Mouse (Mus musculus): ENCODE measurements around the gene Ankrd13d. TPM values are rescaled to one million over a fixed set of nuclear protein-coding genes. Genes with fewer than 3 reads are reported as not detected.

The Ankrd13d gene
- polyA plus RNA-seq (2015; fragmentation: Nextera tagmentation; extraction: Ambion mirVana), result 2.0 and 2.6 TPM in 2 replicates

DNA sequence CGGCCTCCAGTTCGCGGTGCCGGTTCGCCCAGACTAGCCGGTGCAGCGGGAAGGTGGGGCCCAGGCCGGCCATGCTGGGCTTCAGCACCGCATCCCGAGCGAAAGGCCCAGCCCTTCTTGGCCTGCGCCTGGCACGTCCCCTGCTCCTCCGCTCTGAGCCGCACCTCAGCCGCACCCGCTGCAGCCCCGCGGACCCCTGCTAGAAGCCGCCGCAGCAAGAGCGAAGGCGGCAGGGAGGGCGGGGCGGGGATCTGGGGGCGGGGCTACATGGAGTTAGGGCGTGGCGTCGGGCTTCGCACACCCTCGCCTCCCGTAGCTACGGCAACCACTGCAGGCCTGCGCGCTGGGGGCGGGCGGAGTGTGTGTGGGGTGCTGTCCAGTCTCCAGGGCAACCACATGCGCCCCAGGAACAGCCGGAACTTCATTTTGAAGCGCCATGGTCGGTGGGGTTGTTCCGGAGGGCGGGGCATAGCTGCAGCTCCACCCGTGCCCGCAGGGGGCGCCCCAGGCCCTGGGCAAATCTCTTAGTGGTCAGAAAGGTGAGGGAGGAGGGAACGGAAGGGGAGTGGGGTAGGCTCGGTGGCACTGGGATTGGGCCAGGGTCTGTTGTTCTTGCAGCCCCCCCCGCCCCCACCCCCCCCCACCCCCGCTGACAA, at the start of gene Ankrd13d:
Gene Ankrd13d, minus strand, starts transcription at position 240 of the 656 bp plus-strand sequence.
- no peak for TF ChIP-seq EP300 (IDR thresholded peaks at IDR 0.05)
- peak; percentile 85 for TF ChIP-seq CTCF (IDR thresholded peaks at IDR 0.05)
- Histone ChIP-seq H3K27me3 (replicated peaks; ENCODE audit: insufficient read depth, low read length) (no peaks in the 10 kb centered on the region), H3K4me3 (ENCODE audit: low read depth, low read length) (peak within 1 kb of the TSS; percentile 59), H3K9ac (replicated peaks; ENCODE audit: low read depth) (no peak within 1 kb of the TSS), H3K9me3 (ENCODE audit: low read length) (no peaks in the 10 kb centered on the region), H3K4me2 (replicated peaks; ENCODE audit: low read depth, low read length) (peak within 1 kb of the TSS; percentile 91), H3K36me3 (ENCODE audit: insufficient read depth, low read length) (peaks cover 14% of the 10 kb centered on the region; the same call in 1 of the 2 replicates), H3K4me1 (ENCODE audit: insufficient read depth, low read depth, low read length) (no peaks in the 10 kb centered on the region), H3K27ac (ENCODE audit: low read length) (no peak within 1 kb of the TSS)
- 2% methylated on average over 46 of the region's 50 CpGs for WGBS
- ATAC-seq (peak; percentile 97), DNase-seq (ENCODE audit: low spot score) (peak; percentile 94)

DNA sequence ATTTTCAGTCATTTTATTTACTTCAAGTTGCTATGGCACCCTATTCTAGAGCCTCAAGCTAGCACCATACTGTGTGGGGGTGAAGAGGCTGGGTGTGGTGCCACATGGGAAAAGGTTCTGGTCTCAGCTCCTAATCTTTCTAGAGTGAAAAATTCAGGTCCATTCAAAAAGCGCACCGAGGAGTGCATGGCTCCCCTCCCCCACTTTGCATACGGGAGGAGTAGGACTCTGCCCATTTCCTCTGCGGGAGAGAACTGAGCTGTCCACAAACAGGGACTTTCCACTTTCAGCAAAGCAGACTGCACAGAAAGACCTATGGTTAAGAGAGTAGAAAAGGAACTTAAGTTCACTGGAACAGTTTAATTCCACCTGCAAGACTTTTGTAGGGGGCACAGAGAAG, 49.7 kb upstream of the Ankrd13d start:
- Histone ChIP-seq H3K4me3 (ENCODE audit: low read depth, low read length) (peak overlapping the region; percentile 32), H3K9me3 (ENCODE audit: low read length) (no peaks in the 10 kb centered on the region), H3K9ac (replicated peaks; ENCODE audit: low read depth) (peak overlapping the region; percentile 35; the same call in 1 of the 2 replicates), H3K4me1 (ENCODE audit: insufficient read depth, low read depth, low read length) (peaks cover 12% of the 10 kb centered on the region; the same call in 1 of the 2 replicates), H3K4me2 (replicated peaks; ENCODE audit: low read depth, low read length) (peak overlapping the region; percentile 56), H3K27ac (ENCODE audit: low read length) (peak overlapping the region; percentile 88), H3K27me3 (replicated peaks; ENCODE audit: insufficient read depth, low read length) (no peaks in the 10 kb centered on the region), H3K36me3 (ENCODE audit: insufficient read depth, low read length) (peaks cover 21% of the 10 kb centered on the region)
- ATAC-seq, result no peak
- no peak for TF ChIP-seq CTCF (IDR thresholded peaks at IDR 0.05)
- TF ChIP-seq EP300 (IDR thresholded peaks at IDR 0.05), result no peak
- WGBS, result 0% methylated on average over 4 of the region's 4 CpGs
- peak; percentile 43 for DNase-seq (ENCODE audit: low spot score)

DNA sequence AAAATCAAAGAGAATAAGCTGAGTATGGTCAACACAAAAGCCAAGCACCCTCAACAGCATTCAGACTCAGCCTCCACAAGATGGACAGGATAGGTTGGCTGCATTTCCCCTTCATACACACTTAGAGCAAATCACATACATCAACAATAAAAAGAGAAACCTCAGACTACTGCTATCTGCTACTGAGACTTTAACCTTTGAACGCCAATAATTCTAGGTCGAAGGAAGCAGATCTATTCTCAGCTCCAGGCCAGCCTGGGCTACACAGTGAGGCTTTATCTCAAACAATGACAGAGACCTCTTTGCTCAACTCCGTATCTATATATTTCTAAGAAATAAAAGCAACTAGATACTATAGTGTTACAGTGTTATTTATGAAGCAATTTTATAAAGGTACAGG, 48.3 kb upstream of the Ankrd13d start:
- no peaks in the 10 kb centered on the region for H3K9me3 ChIP-seq (ENCODE audit: low read length)
- WGBS, result 82% methylated on average over 3 of the region's 3 CpGs
- H3K4me1 ChIP-seq (ENCODE audit: insufficient read depth, low read depth, low read length), result peaks cover 12% of the 10 kb centered on the region; the same call in 1 of the 2 replicates
- peaks cover 29% of the 10 kb centered on the region for H3K36me3 ChIP-seq (ENCODE audit: insufficient read depth, low read length)
- H3K9ac ChIP-seq (replicated peaks; ENCODE audit: low read depth), result no peak overlapping the region
- DNase-seq (ENCODE audit: low spot score), result no peak
- H3K4me3 ChIP-seq (ENCODE audit: low read depth, low read length), result no peak overlapping the region
- H3K27ac ChIP-seq (ENCODE audit: low read length), result no peak overlapping the region
- TF ChIP-seq EP300 (IDR thresholded peaks at IDR 0.05) (no peak), CTCF (IDR thresholded peaks at IDR 0.05) (no peak)
- ATAC-seq, result no peak
- no peaks in the 10 kb centered on the region for H3K27me3 ChIP-seq (replicated peaks; ENCODE audit: insufficient read depth, low read length)
- no peak overlapping the region for H3K4me2 ChIP-seq (replicated peaks; ENCODE audit: low read depth, low read length)

DNA sequence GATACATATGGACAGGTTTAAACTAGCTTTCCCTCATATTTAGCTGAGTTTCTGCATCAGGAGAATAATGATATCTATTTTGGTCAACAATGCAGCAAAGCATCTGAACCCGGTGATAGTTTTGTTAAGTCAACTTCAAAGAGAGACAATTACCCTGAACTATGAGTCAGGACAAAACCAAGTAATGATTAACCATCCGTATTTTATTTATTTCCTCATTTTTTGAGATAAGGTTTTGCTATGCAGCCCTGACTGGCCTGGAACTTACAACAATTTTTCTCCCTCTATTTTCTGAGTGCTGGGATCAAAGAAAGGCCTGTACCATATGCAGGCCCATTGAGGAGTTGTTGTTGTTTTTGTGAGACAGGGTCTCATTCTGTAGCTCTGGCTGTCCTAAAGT, 47.7 kb upstream of the Ankrd13d start:
- Histone ChIP-seq H3K4me3 (ENCODE audit: low read depth, low read length) (no peak overlapping the region), H3K4me1 (ENCODE audit: insufficient read depth, low read depth, low read length) (peaks cover 12% of the 10 kb centered on the region; the same call in 1 of the 2 replicates), H3K9ac (replicated peaks; ENCODE audit: low read depth) (no peak overlapping the region), H3K36me3 (ENCODE audit: insufficient read depth, low read length) (peaks cover 35% of the 10 kb centered on the region), H3K9me3 (ENCODE audit: low read length) (no peaks in the 10 kb centered on the region), H3K27me3 (replicated peaks; ENCODE audit: insufficient read depth, low read length) (no peaks in the 10 kb centered on the region), H3K4me2 (replicated peaks; ENCODE audit: low read depth, low read length) (no peak overlapping the region), H3K27ac (ENCODE audit: low read length) (no peak overlapping the region)
- ATAC-seq (no peak), DNase-seq (ENCODE audit: low spot score) (no peak)
- 75% methylated on average over 2 of the region's 2 CpGs for WGBS
- TF ChIP-seq CTCF (IDR thresholded peaks at IDR 0.05), result no peak
- TF ChIP-seq EP300 (IDR thresholded peaks at IDR 0.05), result no peak

DNA sequence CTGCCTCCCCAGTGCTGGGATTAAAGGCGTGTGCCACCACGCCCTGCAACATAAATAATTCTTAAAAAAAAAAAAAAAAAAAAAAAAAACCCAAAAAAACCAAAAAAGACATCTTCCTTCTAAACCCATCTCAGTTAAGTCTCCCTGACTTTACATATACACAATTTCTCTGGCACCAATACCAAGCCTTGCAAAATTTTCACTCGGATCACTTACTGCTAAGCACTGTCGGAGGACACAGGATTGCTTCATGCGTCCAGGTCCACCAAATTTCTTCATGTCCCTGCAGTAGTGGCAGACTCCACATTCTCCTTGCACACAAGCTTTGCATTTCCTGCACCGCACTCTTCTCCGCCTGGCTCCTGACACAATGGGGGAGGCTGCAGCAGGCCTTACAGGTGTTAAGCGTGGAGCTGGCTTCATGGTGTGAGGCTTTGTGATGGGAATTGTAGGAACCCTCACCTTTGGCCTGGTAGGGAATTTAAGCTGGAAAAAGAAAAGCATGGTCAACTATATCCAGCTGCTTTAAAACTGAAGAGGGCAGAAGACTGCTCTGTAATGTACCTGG, 45.9 kb upstream of the Ankrd13d start:
- H3K27ac ChIP-seq (ENCODE audit: low read length), result no peak overlapping the region
- 95% methylated on average over 8 of the region's 8 CpGs for WGBS
- H3K9ac ChIP-seq (replicated peaks; ENCODE audit: low read depth), result no peak overlapping the region
- TF ChIP-seq EP300 (IDR thresholded peaks at IDR 0.05) (no peak), CTCF (IDR thresholded peaks at IDR 0.05) (no peak)
- H3K4me1 ChIP-seq (ENCODE audit: insufficient read depth, low read depth, low read length), result peaks cover 7% of the 10 kb centered on the region; the same call in 1 of the 2 replicates
- no peak overlapping the region for H3K4me2 ChIP-seq (replicated peaks; ENCODE audit: low read depth, low read length)
- H3K4me3 ChIP-seq (ENCODE audit: low read depth, low read length), result no peak overlapping the region
- no peaks in the 10 kb centered on the region for H3K9me3 ChIP-seq (ENCODE audit: low read length)
- ATAC-seq (no peak), DNase-seq (ENCODE audit: low spot score) (no peak)
- H3K27me3 ChIP-seq (replicated peaks; ENCODE audit: insufficient read depth, low read length), result no peaks in the 10 kb centered on the region
- peaks cover 46% of the 10 kb centered on the region for H3K36me3 ChIP-seq (ENCODE audit: insufficient read depth, low read length)

DNA sequence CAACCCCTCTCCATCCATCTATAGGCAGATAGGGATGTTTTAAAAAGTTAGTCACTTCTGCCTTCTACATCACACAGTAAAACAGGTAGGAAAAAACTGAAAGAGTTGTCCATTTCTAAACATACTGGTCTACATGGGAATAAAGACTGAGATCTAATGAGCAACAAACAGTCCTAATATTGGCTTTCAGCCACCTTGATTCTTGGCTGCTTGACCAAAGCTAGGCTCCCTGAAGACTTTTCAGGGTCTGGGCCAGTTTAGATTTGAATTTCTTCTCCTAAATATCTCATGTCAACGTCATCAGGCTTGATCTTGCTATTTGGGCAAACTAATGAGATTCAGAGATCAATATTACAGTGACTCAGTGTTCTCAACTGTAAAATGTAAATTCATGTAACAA, 43.9 kb upstream of the Ankrd13d start:
- Histone ChIP-seq H3K9ac (replicated peaks; ENCODE audit: low read depth) (no peak overlapping the region), H3K9me3 (ENCODE audit: low read length) (no peaks in the 10 kb centered on the region), H3K4me3 (ENCODE audit: low read depth, low read length) (no peak overlapping the region), H3K4me2 (replicated peaks; ENCODE audit: low read depth, low read length) (no peak overlapping the region), H3K4me1 (ENCODE audit: insufficient read depth, low read depth, low read length) (no peaks in the 10 kb centered on the region), H3K27me3 (replicated peaks; ENCODE audit: insufficient read depth, low read length) (no peaks in the 10 kb centered on the region), H3K36me3 (ENCODE audit: insufficient read depth, low read length) (peaks cover 53% of the 10 kb centered on the region), H3K27ac (ENCODE audit: low read length) (no peak overlapping the region)
- DNase-seq (ENCODE audit: low spot score) (no peak), ATAC-seq (no peak)
- 74% methylated on average over 1 of the region's 1 CpGs for WGBS
- TF ChIP-seq EP300 (IDR thresholded peaks at IDR 0.05), result no peak
- TF ChIP-seq CTCF (IDR thresholded peaks at IDR 0.05), result no peak
